Mouse (Mus musculus): Measurements from ENCODE around the gene Gpr157.

Gene Gpr157

DNA sequence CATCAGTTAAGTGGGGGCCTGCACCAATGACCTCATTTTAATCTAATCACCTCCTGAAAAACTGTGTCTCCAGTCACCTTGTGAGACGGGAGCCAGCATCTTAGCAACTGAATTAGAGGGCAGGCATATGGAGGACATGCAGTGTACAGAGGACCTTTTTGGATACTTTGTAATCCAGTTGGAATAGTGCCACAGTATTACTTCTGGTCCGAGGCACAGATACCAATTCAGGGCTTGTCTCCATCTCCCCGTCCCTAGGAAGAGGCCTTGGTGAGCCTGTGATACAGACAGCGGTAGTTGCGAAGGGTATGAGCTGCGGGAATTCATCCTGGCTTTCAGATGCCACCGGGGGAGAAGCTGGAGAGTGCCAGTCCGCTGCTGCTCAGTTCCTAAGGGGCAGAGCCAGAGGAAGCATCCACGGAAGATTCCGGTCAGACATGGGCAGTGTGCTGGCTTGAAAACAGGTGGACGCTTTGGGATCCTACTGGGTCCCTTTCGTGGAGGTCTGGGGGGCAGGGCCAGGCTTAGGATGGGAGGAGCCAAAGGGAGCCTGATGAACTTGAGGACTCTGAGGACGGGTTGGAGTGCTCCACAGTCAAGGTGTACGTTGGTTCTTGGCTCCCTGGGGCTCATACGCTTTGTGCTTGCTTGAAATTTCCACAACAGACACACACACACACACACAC lies 14.6 kb upstream of the Gpr157 start:
- no peak for DNase-seq (ENCODE audit: low spot score)

DNA sequence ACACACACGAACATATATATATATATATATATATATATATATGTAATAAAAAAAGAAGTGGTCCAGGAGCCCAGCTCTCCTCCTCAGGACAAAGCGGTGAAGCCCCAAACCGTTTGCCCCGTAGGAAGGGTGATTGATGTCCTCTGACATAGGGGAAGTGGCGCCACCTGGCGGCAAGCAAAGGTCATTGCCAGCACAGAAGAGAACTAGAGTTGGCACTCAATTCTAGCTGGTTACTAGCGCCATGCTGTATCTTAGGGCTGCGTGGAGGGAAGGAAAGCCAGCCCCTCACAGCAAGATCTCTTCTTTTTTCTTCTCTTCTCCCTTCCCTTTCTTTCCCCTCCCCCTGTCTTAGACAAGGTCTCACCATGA lies 14.1 kb upstream of the Gpr157 start:
- DNase-seq (ENCODE audit: low spot score), result no peak

GRCm38 (mm10) chr4:150075350-150075749 lies 11.8 kb upstream of the Gpr157 start:
- DNase-seq (ENCODE audit: low spot score), result no peak

- no peak for DNase-seq (ENCODE audit: low spot score)
Observed at GRCm38 (mm10) chr4:150076147-150076546, 11.0 kb upstream of the Gpr157 start.

DNA sequence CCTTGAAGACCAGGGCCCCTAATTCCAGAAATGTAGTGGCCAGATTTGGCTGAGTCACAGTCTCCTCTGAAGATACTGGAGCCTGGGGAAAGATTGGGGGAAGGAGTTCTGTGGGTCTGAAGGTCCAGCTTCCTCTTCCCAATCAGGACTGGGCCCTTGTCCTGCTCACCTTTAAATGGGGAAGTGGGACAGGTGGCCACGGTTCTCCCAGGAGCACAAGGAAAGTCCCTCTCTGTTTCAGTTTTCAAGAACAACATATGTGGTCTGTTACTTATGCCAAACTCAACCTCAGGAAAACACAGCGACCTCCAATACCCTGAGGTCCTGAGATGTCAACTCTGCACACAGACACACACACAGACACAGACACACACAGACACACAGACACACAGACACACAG lies 8.5 kb upstream of the Gpr157 start:
- DNase-seq (ENCODE audit: low spot score), result no peak

DNA sequence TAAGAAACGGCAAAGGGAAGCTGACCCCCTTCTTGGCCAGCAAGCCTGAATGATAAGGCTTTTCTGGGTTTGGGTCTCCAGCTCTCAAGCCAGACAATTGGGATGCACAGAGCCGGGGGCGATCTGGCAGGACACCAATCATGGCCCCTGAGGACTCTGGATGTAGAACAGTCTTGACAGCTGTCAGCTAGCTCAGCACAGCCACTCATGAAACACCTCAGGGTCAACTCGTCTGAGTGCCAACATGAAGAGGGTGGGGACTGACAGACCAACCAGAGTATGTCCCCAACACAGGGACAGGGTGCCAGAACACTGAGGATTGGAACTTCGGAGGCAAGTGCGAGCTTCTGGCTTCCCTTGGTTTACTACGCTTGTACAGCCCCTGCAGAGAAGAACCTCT lies 7.9 kb upstream of the Gpr157 start:
- DNase-seq (ENCODE audit: low spot score), result no peak

DNA sequence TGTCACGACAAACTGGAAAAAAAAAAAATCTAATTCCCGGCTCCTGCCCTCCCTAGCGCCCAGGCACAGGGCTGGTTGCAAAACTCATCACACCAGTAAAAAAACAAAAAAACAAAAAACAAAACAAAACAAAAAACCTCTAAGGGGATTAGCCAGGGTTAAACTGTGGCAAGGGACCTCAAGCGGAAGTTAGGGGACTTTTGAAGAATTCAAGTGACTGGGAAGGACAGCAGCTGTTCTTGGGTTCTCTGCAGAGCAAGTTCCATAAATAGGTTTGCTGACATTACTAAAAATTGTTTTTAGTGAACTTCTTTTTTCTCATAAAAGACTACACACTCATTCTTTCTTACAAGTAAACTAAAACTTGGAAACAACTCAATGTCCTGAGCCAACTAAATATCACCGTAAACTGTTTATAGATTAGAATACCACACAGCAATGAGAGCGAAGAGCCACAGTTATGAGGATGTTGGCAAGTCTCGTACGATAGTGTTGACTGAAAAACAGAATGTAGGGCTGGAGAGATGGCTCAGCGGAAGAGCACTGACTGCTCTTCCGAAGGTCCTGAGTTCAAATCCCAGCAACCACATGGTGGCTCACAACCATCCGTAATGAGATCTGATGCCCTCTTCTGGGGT lies 6.7 kb upstream of the Gpr157 start:
- no peak for DNase-seq (ENCODE audit: low spot score)

DNA sequence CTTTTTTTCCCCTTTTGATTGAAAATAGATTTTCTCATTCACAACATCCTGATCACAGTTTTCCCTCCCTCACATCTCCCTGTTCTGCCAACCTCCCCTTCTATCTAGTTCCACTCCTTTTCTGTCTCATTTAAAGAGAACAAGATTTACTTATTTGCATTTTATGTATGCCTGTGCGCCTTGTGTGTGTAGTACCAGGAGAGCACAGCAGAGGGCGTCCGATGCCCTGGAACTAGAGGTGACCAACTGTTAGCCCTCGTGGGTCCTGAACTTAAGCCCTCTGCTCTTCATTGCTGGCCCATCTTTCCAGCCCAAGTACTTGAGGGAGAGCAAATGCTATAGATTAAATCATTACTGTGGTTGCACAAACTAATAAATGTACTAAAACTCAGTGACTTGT lies 1.8 kb upstream of the Gpr157 start:
- no peak for DNase-seq (ENCODE audit: low spot score)

DNA sequence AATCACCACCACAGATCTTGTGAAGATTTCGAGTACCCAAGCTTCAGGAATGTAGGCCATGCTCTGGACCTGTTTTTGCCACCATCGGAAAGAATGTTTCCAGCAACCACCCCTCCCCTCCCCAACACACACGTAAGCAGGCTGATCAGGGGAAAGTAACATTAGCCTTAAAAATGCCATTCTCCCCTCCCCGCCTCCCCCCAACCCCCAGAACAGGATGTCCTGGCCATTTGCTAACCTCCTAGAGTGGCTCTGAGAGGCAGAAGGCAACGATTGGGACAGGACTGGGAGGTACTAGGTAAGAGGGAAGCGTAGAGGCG lies 364 bp upstream of the Gpr157 start:
- no peak for DNase-seq (ENCODE audit: low spot score)

- DNase-seq (ENCODE audit: low spot score), result no peak
Observed at GRCm38 (mm10) chr4:150087890-150088530, 845 bp downstream of the Gpr157 start.

- no peak for DNase-seq (ENCODE audit: low spot score)
Observed at GRCm38 (mm10) chr4:150089121-150089520, 2.0 kb downstream of the Gpr157 start.

DNA sequence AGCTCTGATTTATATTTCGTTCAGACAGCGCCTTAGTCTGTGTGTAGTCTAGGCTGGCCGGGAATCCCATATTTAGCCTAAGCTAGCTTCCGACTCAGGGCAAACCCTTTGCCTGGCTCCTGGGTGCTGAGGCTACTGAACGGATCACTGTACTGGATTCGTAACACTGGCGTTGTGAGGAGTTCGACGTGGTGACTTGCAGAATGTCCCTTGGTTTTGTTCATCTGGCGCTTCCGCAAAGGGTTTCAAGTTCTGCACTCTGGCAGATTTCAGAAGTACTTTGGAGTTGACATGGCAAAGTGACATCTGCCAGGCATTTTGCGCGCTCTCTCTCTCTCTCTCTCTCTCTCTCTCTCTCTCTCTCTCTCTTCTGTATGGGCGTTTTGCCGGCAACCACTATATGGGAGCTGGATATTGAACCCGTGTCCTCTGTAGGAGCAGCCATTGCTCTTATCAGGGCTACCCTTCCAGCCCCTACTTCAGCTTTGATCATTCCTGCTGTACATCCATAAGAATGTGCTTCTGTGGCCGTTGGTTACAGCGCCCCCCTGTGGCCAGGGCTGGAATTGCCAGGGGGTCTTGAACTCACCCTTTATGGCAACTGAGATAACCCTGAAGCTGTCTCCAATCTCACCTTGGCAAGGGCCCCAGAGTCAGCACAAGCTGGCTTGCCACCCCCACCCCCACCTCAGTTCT lies 4.9 kb downstream of the Gpr157 start:
- no peak for DNase-seq (ENCODE audit: low spot score)

- DNase-seq (ENCODE audit: low spot score), result no peak
Observed at GRCm38 (mm10) chr4:150092583-150092902, 5.4 kb downstream of the Gpr157 start.

GRCm38 (mm10) chr4:150093560-150094462 lies 6.6 kb downstream of the Gpr157 start:
- no peak for DNase-seq (ENCODE audit: low spot score)

GRCm38 (mm10) chr4:150094463-150094789 lies 7.3 kb downstream of the Gpr157 start:
- no peak for DNase-seq (ENCODE audit: low spot score)

- DNase-seq (ENCODE audit: low spot score), result no peak
Observed at GRCm38 (mm10) chr4:150096309-150096708, 9.1 kb downstream of the Gpr157 start.

GRCm38 (mm10) chr4:150097847-150098246 lies 10.7 kb downstream of the Gpr157 start:
- no peak for DNase-seq (ENCODE audit: low spot score)

DNA sequence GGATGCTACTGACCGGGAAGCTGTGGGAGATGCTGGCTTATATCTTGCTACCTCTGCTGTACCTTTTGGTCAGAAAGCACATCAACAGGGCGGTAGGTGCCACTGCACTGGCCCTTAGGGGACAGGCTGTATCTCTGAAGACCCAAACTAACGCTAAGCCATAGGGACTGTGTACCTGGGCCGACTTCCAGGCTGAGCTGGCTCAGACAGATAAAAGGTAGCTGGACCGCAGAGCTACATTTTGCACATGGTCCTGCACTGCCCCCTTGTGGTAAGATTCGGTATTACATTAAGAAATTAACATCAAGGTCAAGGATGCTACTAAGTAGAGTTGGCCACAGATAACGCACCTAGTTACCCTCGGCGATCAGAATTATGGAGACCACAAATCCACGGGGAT lies 11.7 kb downstream of the Gpr157 start:
- DNase-seq (ENCODE audit: low spot score), result no peak

DNA sequence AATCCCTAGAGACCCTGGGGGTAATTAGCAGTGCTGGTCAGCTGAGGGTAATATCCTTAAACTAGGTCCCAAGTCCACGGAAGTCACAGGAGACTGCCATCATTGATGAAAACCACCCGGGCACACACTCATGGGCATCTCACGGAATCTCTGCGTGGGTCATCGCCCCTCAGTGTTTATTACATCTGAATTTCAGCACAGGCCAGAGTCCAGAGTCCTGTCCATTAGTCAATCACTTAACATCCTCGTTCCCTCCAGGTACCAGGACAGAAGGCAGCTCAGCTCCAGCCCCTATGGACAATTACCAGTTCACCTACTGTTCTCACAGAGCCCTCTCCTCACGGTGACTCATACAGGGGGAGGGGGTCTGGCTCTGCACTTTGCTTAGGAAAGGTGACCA lies 15.7 kb downstream of the Gpr157 start:
- no peak for DNase-seq (ENCODE audit: low spot score)

GRCm38 (mm10) chr4:150105671-150106070 lies 18.5 kb downstream of the Gpr157 start:
- DNase-seq (ENCODE audit: low spot score), result no peak

GRCm38 (mm10) chr4:150106637-150107036 lies 19.5 kb downstream of the Gpr157 start:
- no peak for DNase-seq (ENCODE audit: low spot score)

DNA sequence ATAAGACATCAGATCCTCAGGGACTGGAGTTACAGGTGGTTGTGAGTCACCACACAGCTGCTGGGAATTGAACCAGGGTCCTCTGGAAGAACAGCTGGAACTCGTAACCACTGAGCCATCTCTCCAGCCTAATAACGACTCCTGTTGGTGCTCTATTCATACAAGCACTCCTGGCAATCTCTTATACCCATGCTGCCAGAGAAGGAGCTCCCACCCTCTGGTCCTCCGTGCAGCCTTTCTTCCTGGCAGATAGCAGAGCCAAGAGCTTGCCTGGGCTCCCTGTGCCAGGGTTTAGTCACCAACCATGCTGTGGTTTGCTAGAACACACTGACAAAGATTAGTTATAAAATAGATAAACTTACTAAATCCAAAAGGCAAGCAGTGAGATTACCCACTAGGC lies 22.5 kb downstream of the Gpr157 start:
- no peak for DNase-seq (ENCODE audit: low spot score)
